Mouse (Mus musculus) embryonic fibroblast, embryonic 13.5 days (primary cell): ENCODE data around the gene Tfpt. TPM values are rescaled to one million over a fixed set of nuclear protein-coding genes. Genes with fewer than 3 reads are reported as not detected.

ENCODE experiments used
- H3K27ac ChIP-seq: 2 replicates; pipeline ENCODE4 v1.5.1; 2012; ENCODE audit warnings: low read length, control low read depth, inconsistent platforms; ENCODE audit not compliant: insufficient read depth
- H3K4me1 ChIP-seq: 2 replicates; pipeline ENCODE4 v1.6.1; 2011; ENCODE audit warnings: low read length; ENCODE audit not compliant: control insufficient read depth, insufficient read depth
- H3K4me3 ChIP-seq: 2 replicates; pipeline ENCODE4 v1.5.1; 2011; ENCODE audit warnings: mild to moderate bottlenecking, control low read depth, low read length; ENCODE audit not compliant: insufficient read depth
- CTCF ChIP-seq: IDR thresholded peaks from 2 replicates; pipeline ENCODE4 v1.5.1; 2011; ENCODE audit warnings: mild to moderate bottlenecking, control low read depth, low read length, moderate library complexity, borderline replicate concordance; ENCODE audit not compliant: insufficient read depth
- POLR2A ChIP-seq: IDR thresholded peaks from 2 replicates; pipeline ENCODE4 v1.6.1; 2011; ENCODE audit warnings: low read depth, mild to moderate bottlenecking, control low read depth, low read length, moderate library complexity
- polyA plus RNA-seq: library from polyadenylated mRNA; stranded (reverse); fragments of >200 nt; gene quantifications from 2 replicates; pipeline ENCODE4 v1.2.4, GENCODE M21; 2011; ENCODE audit warnings: low read depth; ENCODE audit not compliant: missing spikeins, insufficient read length

Gene Tfpt
- polyA plus RNA-seq, 1 experiment = 13.7 TPM

GRCm38 (mm10) chr7:3617242-3617995, 12.3 kb downstream of the Tfpt start, which contains the start of gene Ndufa3:
TSS of gene Ndufa3 (plus strand) at chr7:3617373.
- Histone ChIP-seq H3K4me1 (no peaks in the 10 kb centered on the region), H3K4me3 (peak within 1 kb of the TSS; percentile 78), H3K27ac (peak within 1 kb of the TSS; percentile 48)
- TF ChIP-seq POLR2A = peak; percentile 78
- no peak for TF ChIP-seq CTCF

GRCm38 (mm10) chr7:3616389-3617241, 13.1 kb downstream of the Tfpt start:
- TF ChIP-seq CTCF (no peak), POLR2A (no peak)
- no peak overlapping the region for H3K27ac ChIP-seq
- no peak overlapping the region; the same call in 1 of the 2 replicates for H3K4me3 ChIP-seq
- H3K4me1 ChIP-seq = no peaks in the 10 kb centered on the region

GRCm38 (mm10) chr7:3616057-3616388, 13.7 kb downstream of the Tfpt start, which contains the start of gene Oscar:
TSS of gene Oscar (minus strand) at chr7:3616157.
- Histone ChIP-seq H3K4me1 (no peaks in the 10 kb centered on the region), H3K4me3 (no peak within 1 kb of the TSS; the same call in 1 of the 2 replicates), H3K27ac (no peak within 1 kb of the TSS)
- no peak for TF ChIP-seq CTCF
- TF ChIP-seq POLR2A = no peak

- no peaks in the 10 kb centered on the region for H3K4me1 ChIP-seq
These were observed 15.7 kb downstream of the Tfpt start for GRCm38 (mm10) chr7:3614021-3614420.

GRCm38 (mm10) chr7:3611006-3611405, 18.7 kb downstream of the Tfpt start:
- Histone ChIP-seq H3K4me1 (no peaks in the 10 kb centered on the region), H3K27ac (no peak overlapping the region), H3K4me3 (no peak overlapping the region)
- TF ChIP-seq CTCF (no peak), POLR2A (no peak)

More at GRCm38 (mm10) chr7:3614021-3614420, 15.7 kb downstream of the Tfpt start:
- Histone ChIP-seq H3K4me3 (no peak overlapping the region), H3K27ac (no peak overlapping the region)
- TF ChIP-seq POLR2A (no peak), CTCF (no peak)

- no peak for TF ChIP-seq CTCF
- no peak for TF ChIP-seq POLR2A
- H3K27ac ChIP-seq = no peak overlapping the region
- no peak overlapping the region for H3K4me3 ChIP-seq
- no peaks in the 10 kb centered on the region for H3K4me1 ChIP-seq
These were observed 19.3 kb downstream of the Tfpt start for GRCm38 (mm10) chr7:3610437-3610836.

GRCm38 (mm10) chr7:3609082-3609481, 20.6 kb downstream of the Tfpt start:
- Histone ChIP-seq H3K4me1 (no peaks in the 10 kb centered on the region), H3K4me3 (no peak overlapping the region), H3K27ac (no peak overlapping the region)
- TF ChIP-seq POLR2A (no peak), CTCF (no peak)

GRCm38 (mm10) chr7:3608668-3609067, 21.1 kb downstream of the Tfpt start:
- TF ChIP-seq CTCF = no peak
- no peak overlapping the region for H3K27ac ChIP-seq
- no peak overlapping the region for H3K4me3 ChIP-seq
- no peaks in the 10 kb centered on the region for H3K4me1 ChIP-seq

GRCm38 (mm10) chr7:3607391-3607790, 22.3 kb downstream of the Tfpt start:
- H3K4me1 ChIP-seq = no peaks in the 10 kb centered on the region
- TF ChIP-seq CTCF (no peak), POLR2A (no peak)
- H3K27ac ChIP-seq = no peak overlapping the region
- no peak overlapping the region for H3K4me3 ChIP-seq

- H3K4me3 ChIP-seq = no peak overlapping the region
These were observed 22.9 kb downstream of the Tfpt start for GRCm38 (mm10) chr7:3606798-3607197.

More at GRCm38 (mm10) chr7:3606798-3607197, 22.9 kb downstream of the Tfpt start:
- TF ChIP-seq CTCF (no peak), POLR2A (no peak)
- H3K27ac ChIP-seq = no peak overlapping the region
- no peaks in the 10 kb centered on the region for H3K4me1 ChIP-seq
